Mouse (Mus musculus): ENCODE results near the gene Bbc3. TPM values are rescaled to one million over a fixed set of nuclear protein-coding genes. Genes with fewer than 3 reads are reported as not detected.
"Not testable (repeated sequence)": the region's sequence is repeated elsewhere in the genome, so short reads cannot be mapped to it uniquely, and the experiment has no call there.

The Bbc3 gene
- total RNA-seq (2021): 1 to 10 TPM; 9.1 to 9.7 TPM
- long read RNA-seq, experiment 1, partial matches to known transcripts: 3 of 12 reads
- long read RNA-seq, experiment 1, other reads (novel, unspliced or antisense): 5 of 12 reads
- long read RNA-seq, experiment 2, partial matches to known transcripts: 1 of 16 reads
- long read RNA-seq, experiment 2, other reads (novel, unspliced or antisense): 9 of 16 reads

GRCm38 (mm10) chr7:16308093-16308492 is at the start of gene Bbc3:
Gene Bbc3, plus strand, starts transcription at chr7:16308393.
- DNase-seq (ENCODE audit: low spot score in 2 of 2): not testable (repeated sequence)

- DNase-seq (ENCODE audit: low spot score in 2 of 2): no peak
Measured at GRCm38 (mm10) chr7:16259110-16259590, 49.0 kb upstream of the Bbc3 start, which contains the start of gene C5ar1. Gene C5ar1, minus strand, starts transcription at chr7:16259540.

DNA sequence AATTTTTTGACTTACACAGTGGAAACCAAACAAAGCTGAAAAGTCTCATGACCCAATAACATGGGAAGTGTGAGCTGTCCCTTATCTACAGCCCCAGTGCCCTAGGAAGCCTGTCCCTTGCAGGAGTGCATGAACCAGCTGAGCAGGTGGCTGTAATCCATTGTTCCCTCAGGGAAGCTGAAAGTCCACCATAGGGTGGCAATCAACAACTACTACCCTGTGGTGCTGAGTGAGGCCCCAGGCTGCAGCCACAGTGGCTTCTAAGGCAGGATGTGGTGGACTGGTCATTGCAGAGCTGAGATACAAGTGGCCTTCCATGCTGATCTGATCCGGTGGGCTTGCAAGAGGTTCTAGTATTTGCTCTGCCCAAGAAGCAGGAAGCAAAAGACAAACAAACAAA is 47.1 kb upstream of the Bbc3 start:
- no peak for DNase-seq (ENCODE audit: low spot score in 2 of 2)

GRCm38 (mm10) chr7:16263015-16263787 is 45.0 kb upstream of the Bbc3 start:
- peak; percentile 65 to 82 for DNase-seq (ENCODE audit: low spot score in 2 of 2)

DNA sequence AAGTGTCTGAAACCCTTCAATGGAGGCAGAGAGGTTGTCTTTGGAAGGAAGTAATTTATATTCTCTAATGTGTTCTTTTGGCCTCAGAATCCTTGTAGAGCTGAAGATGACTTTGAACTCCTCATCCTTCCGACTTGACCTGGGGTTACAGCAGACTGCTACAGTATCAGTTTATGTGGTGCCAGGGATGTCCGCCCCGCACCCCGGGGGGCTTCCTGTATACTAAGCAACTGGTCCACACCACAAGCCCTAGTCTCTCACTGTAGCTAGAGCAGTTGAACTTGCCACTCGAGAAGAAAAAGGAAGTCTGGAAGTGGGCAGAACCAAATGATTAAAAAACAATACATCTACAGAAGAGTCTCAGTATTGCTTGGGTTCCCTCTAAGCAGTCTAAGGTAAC is 44.4 kb upstream of the Bbc3 start:
- no peak for DNase-seq (ENCODE audit: low spot score in 2 of 2)

GRCm38 (mm10) chr7:16265856-16266255 is 42.3 kb upstream of the Bbc3 start:
- DNase-seq (ENCODE audit: low spot score in 2 of 2): no peak

GRCm38 (mm10) chr7:16266593-16266992 is 41.6 kb upstream of the Bbc3 start:
- DNase-seq (ENCODE audit: low spot score in 2 of 2): not testable (repeated sequence)

DNA sequence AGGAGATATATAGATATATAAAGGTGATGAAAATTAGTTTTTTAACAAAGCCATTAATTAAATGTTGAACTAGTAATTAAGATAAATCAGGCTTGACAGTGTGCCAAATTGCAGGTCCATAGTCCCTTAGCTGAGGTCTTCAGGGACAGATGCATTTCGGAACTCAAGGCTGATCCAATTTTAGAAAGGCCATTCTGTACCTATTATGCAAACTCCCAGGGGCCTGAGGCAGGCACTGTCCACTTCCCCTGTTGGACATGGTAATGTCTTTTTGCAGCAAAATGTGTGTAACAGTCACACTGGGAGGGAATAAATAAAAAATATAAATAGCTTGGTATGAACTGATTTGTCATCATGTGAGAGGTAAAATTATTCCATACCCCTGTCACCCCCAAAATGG is 37.1 kb upstream of the Bbc3 start:
- no peak for DNase-seq (ENCODE audit: low spot score in 2 of 2)

GRCm38 (mm10) chr7:16272681-16273080 is 35.5 kb upstream of the Bbc3 start:
- DNase-seq (ENCODE audit: low spot score in 2 of 2): peak; percentile 50 to 75

DNA sequence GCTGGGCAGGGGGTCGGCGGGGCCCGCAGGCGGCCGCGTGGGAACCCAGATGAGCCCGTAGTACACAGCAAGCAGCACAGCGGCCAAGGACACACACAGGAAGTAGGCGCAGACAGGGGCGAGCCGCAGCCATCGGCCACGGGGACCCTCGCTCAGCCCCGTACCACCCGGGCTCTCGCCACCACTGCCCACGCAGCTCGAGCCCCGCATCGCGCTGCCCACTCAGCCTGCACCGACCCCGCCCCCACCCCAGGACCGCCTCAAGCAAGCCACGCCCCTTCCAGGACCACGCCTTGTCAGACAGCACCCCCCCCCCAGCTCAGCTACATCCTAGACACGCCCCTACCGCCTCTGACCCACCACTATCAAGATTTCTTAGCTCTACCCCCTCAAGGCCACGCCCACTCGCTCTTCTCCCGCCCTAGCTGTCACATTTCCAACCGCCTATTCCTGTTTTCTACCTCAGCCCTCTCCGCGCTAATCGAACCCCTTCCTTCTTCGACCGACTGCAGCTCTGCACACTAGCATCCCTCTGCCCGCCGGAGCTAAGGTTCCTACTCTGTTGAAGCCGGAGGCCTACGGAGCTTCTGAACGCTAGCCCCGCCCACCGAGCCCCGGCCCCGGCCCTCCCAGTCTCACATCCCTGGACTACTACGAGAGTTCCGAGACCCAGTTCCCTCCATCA is 35.0 kb upstream of the Bbc3 start, which contains the start of gene Inafm1:
Gene Inafm1 (minus strand): TSS at position 537 of the 685 bp plus-strand sequence.
- peak; percentile 63 to 88 for DNase-seq (ENCODE audit: low spot score in 2 of 2)

GRCm38 (mm10) chr7:16273766-16274140 is 34.4 kb upstream of the Bbc3 start:
- DNase-seq (ENCODE audit: low spot score in 2 of 2): peak in 1 of 2 experiments; percentile 71

DNA sequence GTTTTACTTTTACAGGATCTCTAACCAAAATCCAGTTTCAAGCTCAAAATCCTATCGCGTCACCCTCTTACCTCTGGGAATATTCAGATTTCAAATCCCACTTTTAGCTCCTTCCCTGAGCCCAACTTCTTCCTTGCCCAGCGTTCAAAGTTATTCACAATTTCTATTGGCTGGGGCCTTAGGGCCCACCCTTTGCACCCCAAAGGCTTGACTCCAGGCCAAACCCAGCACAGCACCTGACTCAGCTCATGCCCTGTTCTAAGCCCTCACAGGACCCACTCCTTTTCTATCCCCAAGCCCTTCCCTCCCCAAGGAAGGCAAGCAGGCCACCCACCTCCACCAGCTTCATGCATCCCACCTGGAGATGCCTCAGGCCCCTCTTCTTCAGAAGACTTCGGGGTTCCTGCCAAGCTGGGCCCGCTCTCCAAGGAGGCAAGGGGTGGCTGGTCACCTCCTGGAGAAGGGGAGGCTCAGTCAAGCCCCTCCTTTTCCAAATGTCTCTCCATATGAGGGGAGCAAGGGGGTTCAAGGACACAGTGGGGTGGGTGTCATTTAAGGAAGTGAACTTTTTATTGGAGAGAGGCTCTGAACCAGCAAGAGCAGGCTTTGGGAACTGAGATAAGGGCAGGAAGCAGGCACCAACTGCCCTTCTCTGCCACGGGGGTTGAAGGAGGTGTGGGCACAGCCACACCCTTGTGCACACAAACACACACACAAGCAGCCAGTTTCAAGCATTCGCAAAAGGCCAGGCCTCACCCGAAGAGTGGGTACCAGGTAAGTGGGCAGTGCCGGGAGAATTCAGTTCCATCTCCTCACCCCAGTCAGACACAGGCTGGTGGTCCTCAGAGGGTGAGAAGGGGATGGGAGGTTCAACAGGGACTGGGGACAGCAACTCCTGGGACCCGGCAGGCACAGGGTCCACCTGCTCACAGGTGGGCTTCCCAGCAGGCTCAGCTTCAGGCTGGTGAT is 33.0 kb upstream of the Bbc3 start:
- DNase-seq (ENCODE audit: low spot score in 2 of 2): no peak

DNA sequence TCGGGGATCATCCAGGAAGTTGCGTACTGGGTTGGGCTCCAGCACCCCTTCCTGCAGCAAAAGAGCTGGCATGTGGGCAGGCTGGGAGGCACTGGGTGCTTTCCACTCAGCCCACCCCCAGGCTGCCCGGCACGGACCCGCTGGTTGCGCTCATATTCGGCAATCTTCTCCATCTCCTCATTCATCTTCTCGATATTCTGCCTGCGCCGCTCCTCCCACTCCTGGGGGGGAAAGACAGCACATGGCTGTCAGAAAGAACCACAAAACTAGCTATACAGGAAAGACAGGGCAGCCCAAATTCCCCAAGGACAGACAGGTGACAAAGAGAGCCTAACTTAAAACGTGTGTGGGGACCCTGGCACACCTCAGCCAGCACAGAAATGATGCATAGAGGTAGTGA is 27.5 kb upstream of the Bbc3 start:
- no peak for DNase-seq (ENCODE audit: low spot score in 2 of 2)

GRCm38 (mm10) chr7:16282334-16282733 is 25.9 kb upstream of the Bbc3 start:
- no peak for DNase-seq (ENCODE audit: low spot score in 2 of 2)

DNA sequence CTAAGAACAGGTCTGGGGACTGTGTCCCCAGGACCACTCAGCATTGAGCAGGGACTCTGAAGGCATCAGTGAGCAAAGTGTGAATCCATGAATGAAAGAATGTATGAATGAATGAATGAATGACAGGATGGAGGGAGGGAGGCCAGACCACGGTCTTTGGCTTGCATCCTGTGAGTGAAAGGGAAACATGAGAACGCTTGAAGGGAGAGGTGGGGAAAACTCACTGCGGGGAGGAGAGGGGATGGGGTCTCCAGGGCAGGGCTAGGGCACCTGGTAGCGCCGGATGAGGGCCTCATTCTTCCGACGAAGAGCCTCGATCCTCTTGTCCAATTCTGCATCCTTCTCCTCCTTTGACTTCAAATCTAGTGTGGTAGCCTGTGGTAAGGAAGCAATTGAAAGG is 24.2 kb upstream of the Bbc3 start:
- no peak for DNase-seq (ENCODE audit: low spot score in 2 of 2)

DNA sequence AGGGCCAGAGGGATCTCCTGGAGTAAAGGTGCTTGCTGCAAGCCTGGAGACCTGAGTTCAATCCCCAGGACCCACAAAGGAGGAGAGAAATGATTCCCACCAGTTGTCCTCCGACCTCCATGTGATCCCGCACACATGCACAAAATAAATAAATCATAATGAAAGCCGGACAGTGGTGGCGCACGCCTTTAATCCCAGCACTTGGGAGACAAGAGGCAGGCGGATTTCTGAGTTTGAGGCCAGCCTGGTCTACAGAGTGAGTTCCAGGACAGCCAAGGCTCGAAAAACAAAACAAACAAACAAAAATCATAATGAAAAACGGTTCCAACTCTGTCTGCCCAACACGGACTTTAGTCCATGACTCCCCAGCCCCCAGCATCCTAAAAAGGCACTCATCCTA is 23.3 kb upstream of the Bbc3 start:
- DNase-seq (ENCODE audit: low spot score in 2 of 2): no peak

DNA sequence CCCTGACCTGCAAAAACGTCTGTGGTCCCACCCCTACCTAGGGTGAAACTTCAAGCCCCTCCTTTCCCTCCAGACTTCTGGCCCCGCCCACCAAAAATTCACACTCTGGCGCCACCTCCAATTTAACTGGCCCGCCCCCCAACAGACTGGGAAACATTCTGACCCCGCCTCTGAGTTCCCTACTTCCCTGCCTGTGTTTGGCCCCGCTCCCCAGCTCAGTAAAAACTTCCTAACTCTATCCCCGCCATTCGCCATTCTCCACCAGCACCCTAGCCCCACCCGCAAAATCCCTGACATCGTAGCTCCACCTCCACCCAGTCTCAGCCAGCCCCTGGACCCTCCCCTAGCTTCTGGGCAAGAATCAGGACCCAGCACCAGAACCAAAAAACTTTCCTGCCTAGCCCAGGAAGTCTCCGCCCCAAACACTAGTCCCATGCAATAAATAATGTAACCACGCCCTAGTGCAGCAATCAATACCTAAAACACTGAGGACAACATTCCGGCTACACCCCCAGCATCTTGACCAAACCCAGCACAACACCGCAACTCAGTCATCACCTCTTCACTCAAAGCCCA is 22.7 kb upstream of the Bbc3 start:
- DNase-seq (ENCODE audit: low spot score in 2 of 2): peak; percentile 66 to 79

GRCm38 (mm10) chr7:16286026-16286961 is 21.9 kb upstream of the Bbc3 start, which contains the start of gene Ccdc9:
Gene Ccdc9, minus strand, starts transcription at chr7:16286795.
- peak; percentile 100 for DNase-seq (ENCODE audit: low spot score in 2 of 2)

GRCm38 (mm10) chr7:16287016-16287415 is 21.2 kb upstream of the Bbc3 start:
- no peak for DNase-seq (ENCODE audit: low spot score in 2 of 2)

Measured in gastrocnemius, postnatal 4 days (tissue).